Mouse (Mus musculus): ENCODE results near the gene Gpr157. TPM values are rescaled to one million over a fixed set of nuclear protein-coding genes. Genes with fewer than 3 reads are reported as not detected.

Gpr157 gene
- total RNA-seq, 2 experiments from 2014 or later: 3.1 to 3.8 TPM

- DNase-seq (ENCODE audit: low spot score in 2 of 2): no peak
These were observed 18.9 kb upstream of the Gpr157 start for GRCm38 (mm10) chr4:150068216-150068615.

GRCm38 (mm10) chr4:150070136-150070535 is 17.0 kb upstream of the Gpr157 start:
- DNase-seq (ENCODE audit: low spot score in 2 of 2): no peak

GRCm38 (mm10) chr4:150072416-150073101 is 14.6 kb upstream of the Gpr157 start:
- no peak for DNase-seq (ENCODE audit: low spot score in 2 of 2)

GRCm38 (mm10) chr4:150073102-150073473 is 14.1 kb upstream of the Gpr157 start:
- peak in 1 of 2 experiments; percentile 35 for DNase-seq (ENCODE audit: low spot score in 2 of 2)

GRCm38 (mm10) chr4:150075350-150075749 is 11.8 kb upstream of the Gpr157 start:
- DNase-seq (ENCODE audit: low spot score in 2 of 2): no peak

- DNase-seq (ENCODE audit: low spot score in 2 of 2): no peak
These were observed 11.0 kb upstream of the Gpr157 start for GRCm38 (mm10) chr4:150076147-150076546.

GRCm38 (mm10) chr4:150078646-150079045 is 8.5 kb upstream of the Gpr157 start:
- DNase-seq (ENCODE audit: low spot score in 2 of 2): no peak

GRCm38 (mm10) chr4:150079244-150079643 is 7.9 kb upstream of the Gpr157 start:
- DNase-seq (ENCODE audit: low spot score in 2 of 2): no peak

- no peak for DNase-seq (ENCODE audit: low spot score in 2 of 2)
These were observed 6.7 kb upstream of the Gpr157 start for GRCm38 (mm10) chr4:150080330-150080967.

GRCm38 (mm10) chr4:150085366-150085765 is 1.8 kb upstream of the Gpr157 start:
- DNase-seq (ENCODE audit: low spot score in 2 of 2): no peak

GRCm38 (mm10) chr4:150086841-150087160 is 364 bp upstream of the Gpr157 start:
- no peak for DNase-seq (ENCODE audit: low spot score in 2 of 2)

- DNase-seq (ENCODE audit: low spot score in 2 of 2): no peak
These were observed 845 bp downstream of the Gpr157 start for GRCm38 (mm10) chr4:150087890-150088530.

- no peak for DNase-seq (ENCODE audit: low spot score in 2 of 2)
These were observed 2.0 kb downstream of the Gpr157 start for GRCm38 (mm10) chr4:150089121-150089520.

- DNase-seq (ENCODE audit: low spot score in 2 of 2): peak in 1 of 2 experiments; percentile 40
These were observed 4.9 kb downstream of the Gpr157 start for GRCm38 (mm10) chr4:150091887-150092582.

- DNase-seq (ENCODE audit: low spot score in 2 of 2): no peak
These were observed 5.4 kb downstream of the Gpr157 start for GRCm38 (mm10) chr4:150092583-150092902.

GRCm38 (mm10) chr4:150093560-150094462 is 6.6 kb downstream of the Gpr157 start:
- no peak for DNase-seq (ENCODE audit: low spot score in 2 of 2)

- no peak for DNase-seq (ENCODE audit: low spot score in 2 of 2)
These were observed 7.3 kb downstream of the Gpr157 start for GRCm38 (mm10) chr4:150094463-150094789.

GRCm38 (mm10) chr4:150096309-150096708 is 9.1 kb downstream of the Gpr157 start:
- no peak for DNase-seq (ENCODE audit: low spot score in 2 of 2)

GRCm38 (mm10) chr4:150097847-150098246 is 10.7 kb downstream of the Gpr157 start:
- DNase-seq (ENCODE audit: low spot score in 2 of 2): no peak

GRCm38 (mm10) chr4:150098880-150099279 is 11.7 kb downstream of the Gpr157 start:
- DNase-seq (ENCODE audit: low spot score in 2 of 2): no peak

- no peak for DNase-seq (ENCODE audit: low spot score in 2 of 2)
These were observed 15.7 kb downstream of the Gpr157 start for GRCm38 (mm10) chr4:150102822-150103221.

Measured in adrenal gland, postnatal 4 days (tissue).